Comparison of ENCODE assay signal across 16 mouse cellular contexts in genomic region chr14:25716528-25716927, GRCm38 (mm10).
"Had no signal": no experiment of that assay in that cellular context is flagged by ENCODE, and none has a peak within 500 bp of the region (broad histone marks: within the 10 kb centered on the region; RNA-seq: fewer than 3 reads in every experiment).

No protein-coding gene starts in this region.

- H3K4me2 ChIP-seq: lung, embryonic 15.5 days; midbrain, embryonic 11.5 days; midbrain, embryonic 13.5 days; midbrain, embryonic 15.5 days; neural tube, embryonic 12.5 days; stomach, embryonic 15.5 days had no signal

- DNase-seq: lung, adult 2 months; lung, postnatal 14 days; lung, postnatal 36 days; right cerebral cortex, postnatal 14 days; thymus, adult 2 months; thymus, postnatal 25 days had no signal

- H3K4me1 ChIP-seq: midbrain, embryonic 15.5 days had no signal

- H3K36me3 ChIP-seq: midbrain, embryonic 13.5 days; midbrain, embryonic 15.5 days; stomach, embryonic 15.5 days had no signal

- H3K27ac ChIP-seq: lung, embryonic 15.5 days; macrophage; midbrain, embryonic 13.5 days; midbrain, embryonic 15.5 days; neural tube, embryonic 12.5 days; stomach, embryonic 15.5 days; stomach, postnatal 0 days had no signal

- H3K4me3 ChIP-seq: lung, embryonic 15.5 days; megakaryocyte, embryonic 14.5 days; midbrain, embryonic 13.5 days; midbrain, embryonic 15.5 days; neural tube, embryonic 12.5 days; stomach, embryonic 15.5 days had no signal

- ATAC-seq: lung, postnatal 0 days; midbrain, embryonic 13.5 days; midbrain, embryonic 15.5 days had no signal

- H3K9ac ChIP-seq: lung, embryonic 15.5 days; midbrain, embryonic 13.5 days; midbrain, embryonic 15.5 days; neural tube, embryonic 12.5 days; stomach, embryonic 15.5 days had no signal

- H3K27me3 ChIP-seq: lung, embryonic 15.5 days; midbrain, embryonic 13.5 days; midbrain, embryonic 15.5 days; neural tube, embryonic 12.5 days; stomach, embryonic 15.5 days had no signal

- H3K9me3 ChIP-seq: lung, embryonic 15.5 days; midbrain, embryonic 13.5 days; midbrain, embryonic 15.5 days; neural tube, embryonic 12.5 days; stomach, embryonic 15.5 days had no signal
